ENCODE assay signal across 9 mouse cellular contexts in the genomic region with DNA sequence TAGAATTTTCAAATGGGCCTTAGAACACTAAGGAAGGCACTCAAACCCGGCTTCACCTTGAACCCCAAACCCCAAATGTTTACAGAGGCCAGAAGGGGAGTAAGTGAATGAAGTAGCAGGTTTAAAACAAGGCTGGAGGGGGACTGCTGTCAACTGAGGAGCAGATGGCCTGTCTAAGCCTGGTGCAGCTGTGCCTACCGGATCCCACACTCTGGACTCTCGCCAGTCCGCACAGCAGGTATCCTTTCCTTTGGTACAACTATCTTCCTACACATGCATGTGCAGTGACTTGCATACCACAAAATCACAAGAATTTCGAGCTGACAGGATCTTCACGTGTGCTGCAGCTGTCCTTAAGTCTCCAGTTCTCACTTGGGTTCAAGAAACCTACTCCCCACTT. TPM values are rescaled to one million over a fixed set of nuclear protein-coding genes. Genes with fewer than 3 reads are reported as not detected.
DNase-seq lines count a peak whose midpoint lies in the region; ATAC-seq and TF ChIP-seq lines count a peak whose summit lies in the region.
"Had no signal": no experiment of that assay in that cellular context is flagged by ENCODE, and none has a peak within 500 bp of the region (broad histone marks: within the 10 kb centered on the region; RNA-seq: fewer than 3 reads in every experiment).

No protein-coding gene starts in this region.

- H3K36me3 ChIP-seq in kidney, embryonic 14.5 days (ENCODE audit: control insufficient read depth, insufficient read depth, low read length), result peaks cover 37% of the 10 kb centered on the region
- peaks cover 35% of the 10 kb centered on the region for H3K36me3 ChIP-seq in embryonic facial prominence, embryonic 14.5 days (ENCODE audit: control insufficient read depth, insufficient read depth, low read length)
- peaks cover 24% of the 10 kb centered on the region for H3K36me3 ChIP-seq in intestine, postnatal 0 days (ENCODE audit: control insufficient read depth, insufficient read depth)
- H3K36me3 ChIP-seq in neural tube, embryonic 12.5 days, result peaks cover 33% of the 10 kb centered on the region

- no peak for DNase-seq in kidney, adult 8-10 months
- DNase-seq in embryonic facial prominence, embryonic 14.5 days (ENCODE audit: low spot score), result peak; percentile 13
- DNase-seq in layer of hippocampus, postnatal 36 days, result no peak
- DNase-seq in thymus, adult 18-20 months, result no peak

- no peaks in the 10 kb centered on the region for H3K9me3 ChIP-seq in kidney, embryonic 14.5 days (ENCODE audit: control insufficient read depth, low read length)
- H3K9me3 ChIP-seq in embryonic facial prominence, embryonic 14.5 days (ENCODE audit: control insufficient read depth, low read length), result no peaks in the 10 kb centered on the region
- H3K9me3 ChIP-seq in intestine, postnatal 0 days (ENCODE audit: control insufficient read depth), result no peaks in the 10 kb centered on the region
- no peaks in the 10 kb centered on the region for H3K9me3 ChIP-seq in neural tube, embryonic 12.5 days
- H3K9me3 ChIP-seq: megakaryocyte, embryonic 14.5 days had no signal

- 83% methylated on average over 6 of the region's 6 CpGs for WGBS in kidney, embryonic 14.5 days
- WGBS in embryonic facial prominence, embryonic 14.5 days, result 56% methylated on average over 6 of the region's 6 CpGs
- WGBS in intestine, postnatal 0 days, result 70% methylated on average over 6 of the region's 6 CpGs
- WGBS in neural tube, embryonic 12.5 days, result 60% methylated on average over 6 of the region's 6 CpGs

- H3K9ac ChIP-seq in kidney, embryonic 14.5 days (ENCODE audit: low read depth, low read length), result no peak overlapping the region
- peak overlapping the region; percentile 89 for H3K9ac ChIP-seq in embryonic facial prominence, embryonic 14.5 days (ENCODE audit: low read depth, low read length)
- H3K9ac ChIP-seq in intestine, postnatal 0 days (ENCODE audit: low read depth, low read length), result peak overlapping the region; percentile 23; the same call in 1 of the 2 replicates
- 0 out of 2 replicates have a peak overlapping the region, but pooled peaks have one; percentile 79 for H3K9ac ChIP-seq in neural tube, embryonic 12.5 days

- TF ChIP-seq CTCF in intestine, postnatal 0 days (IDR thresholded peaks at IDR 0.05; ENCODE audit: low read depth), result no peak

- H3K27ac ChIP-seq in kidney, embryonic 14.5 days (ENCODE audit: low read depth, low read length), result no peak overlapping the region
- H3K27ac ChIP-seq in embryonic facial prominence, embryonic 14.5 days (replicated peaks; ENCODE audit: low read depth, low read length), result no peak overlapping the region
- H3K27ac ChIP-seq in intestine, postnatal 0 days (ENCODE audit: low read depth, low read length), result no peak overlapping the region
- H3K27ac ChIP-seq in neural tube, embryonic 12.5 days, result no peak overlapping the region

- H3K4me1 ChIP-seq in kidney, embryonic 14.5 days (ENCODE audit: control insufficient read depth, insufficient read depth, low read length), result peaks cover 22% of the 10 kb centered on the region
- H3K4me1 ChIP-seq in embryonic facial prominence, embryonic 14.5 days (ENCODE audit: control insufficient read depth, insufficient read depth, low read length), result peaks cover 23% of the 10 kb centered on the region
- 0 out of 2 replicates have a peak, but pooled peaks cover 2% of the 10 kb centered on the region for H3K4me1 ChIP-seq in intestine, postnatal 0 days (replicated peaks; ENCODE audit: control insufficient read depth, insufficient read depth, low read length)
- peaks cover 40% of the 10 kb centered on the region for H3K4me1 ChIP-seq in neural tube, embryonic 12.5 days

- H3K4me3 ChIP-seq in kidney, embryonic 14.5 days (ENCODE audit: low read length), result peak overlapping the region; percentile 3; the same call in 1 of the 2 replicates
- peak overlapping the region; percentile 66; the same call in 1 of the 2 replicates for H3K4me3 ChIP-seq in embryonic facial prominence, embryonic 14.5 days (ENCODE audit: low read depth, low read length)
- H3K4me3 ChIP-seq in intestine, postnatal 0 days (ENCODE audit: low read depth, low read length), result no peak overlapping the region
- H3K4me3 ChIP-seq in neural tube, embryonic 12.5 days, result peak overlapping the region; percentile 63; the same call in 1 of the 2 replicates

- H3K4me2 ChIP-seq in kidney, embryonic 14.5 days (replicated peaks; ENCODE audit: low read depth, low read length), result peak overlapping the region; percentile 71
- peak overlapping the region; percentile 89 for H3K4me2 ChIP-seq in embryonic facial prominence, embryonic 14.5 days (ENCODE audit: low read depth, low read length)
- H3K4me2 ChIP-seq in intestine, postnatal 0 days (replicated peaks; ENCODE audit: low read depth), result peak overlapping the region; percentile 76; the same call in 1 of the 2 replicates
- H3K4me2 ChIP-seq in neural tube, embryonic 12.5 days (replicated peaks), result peak overlapping the region; percentile 90

- no peak for ATAC-seq in kidney, embryonic 14.5 days (ENCODE audit: low FRiP score, low TSS enrichment)
- no peak for ATAC-seq in embryonic facial prominence, embryonic 14.5 days (ENCODE audit: low read depth)
- no peak for ATAC-seq in intestine, postnatal 0 days
- no peak for ATAC-seq in neural tube, embryonic 12.5 days (ENCODE audit: low FRiP score, low read depth)
- no peak for ATAC-seq in frontal cortex, adult (ENCODE audit: low TSS enrichment)

- H3K27me3 ChIP-seq in kidney, embryonic 14.5 days (ENCODE audit: control insufficient read depth, insufficient read depth, low read length), result peaks cover 5% of the 10 kb centered on the region; the same call in 1 of the 2 replicates
- peaks cover 6% of the 10 kb centered on the region for H3K27me3 ChIP-seq in embryonic facial prominence, embryonic 14.5 days (replicated peaks; ENCODE audit: control insufficient read depth, insufficient read depth, low read length)
- peaks cover 2% of the 10 kb centered on the region; the same call in 1 of the 2 replicates for H3K27me3 ChIP-seq in intestine, postnatal 0 days (replicated peaks; ENCODE audit: control insufficient read depth, insufficient read depth, low read length)
- peaks cover 6% of the 10 kb centered on the region for H3K27me3 ChIP-seq in neural tube, embryonic 12.5 days (replicated peaks)

RNA-seq across cellular contexts. Expression of a gene that starts 1.6 kb away (rescaled TPM):
- polyA plus RNA-seq in kidney, embryonic 14.5 days (2014; fragmentation: Nextera tagmentation; extraction: Ambion mirVana), result 18.4 and 20.1 TPM in 2 replicates
- polyA plus RNA-seq in embryonic facial prominence, embryonic 14.5 days (2014; fragmentation: Nextera tagmentation; extraction: Ambion mirVana), result 12.4 and 15.7 TPM in 2 replicates
- polyA plus RNA-seq in intestine, postnatal 0 days (2015; fragmentation: Nextera tagmentation; extraction: Ambion mirVana), result 7.4 and 7.9 TPM in 2 replicates
- 32.1 and 32.6 TPM in 2 replicates for polyA plus RNA-seq in neural tube, embryonic 12.5 days (2016; fragmentation: Nextera tagmentation; extraction: Ambion mirVana)
- total RNA-seq in layer of hippocampus, postnatal 36 days (2021), result 10 to 100 TPM; 15.1 to 15.2 TPM

RNA-seq across cellular contexts. Expression of a gene that starts 1.8 kb away (rescaled TPM):
- 175 and 217 TPM in 2 replicates for polyA plus RNA-seq in kidney, embryonic 14.5 days (2014; fragmentation: Nextera tagmentation; extraction: Ambion mirVana)
- 147 and 164 TPM in 2 replicates for polyA plus RNA-seq in embryonic facial prominence, embryonic 14.5 days (2014; fragmentation: Nextera tagmentation; extraction: Ambion mirVana)
- polyA plus RNA-seq in intestine, postnatal 0 days (2015; fragmentation: Nextera tagmentation; extraction: Ambion mirVana), result 173 and 182 TPM in 2 replicates
- 179 and 194 TPM in 2 replicates for polyA plus RNA-seq in neural tube, embryonic 12.5 days (2016; fragmentation: Nextera tagmentation; extraction: Ambion mirVana)
- 10 to 100 TPM; 66.5 to 66.6 TPM for total RNA-seq in layer of hippocampus, postnatal 36 days (2021)

RNA-seq across cellular contexts. Expression of a gene that starts 4.0 kb away (rescaled TPM):
- 1.4 and 3.2 TPM in 2 replicates for polyA plus RNA-seq in kidney, embryonic 14.5 days (2014; fragmentation: Nextera tagmentation; extraction: Ambion mirVana)
- 1.7 and 2.0 TPM in 2 replicates for polyA plus RNA-seq in embryonic facial prominence, embryonic 14.5 days (2014; fragmentation: Nextera tagmentation; extraction: Ambion mirVana)
- polyA plus RNA-seq in intestine, postnatal 0 days (2015; fragmentation: Nextera tagmentation; extraction: Ambion mirVana), result 1.3 and 1.4 TPM in 2 replicates
- polyA plus RNA-seq in neural tube, embryonic 12.5 days (2016; fragmentation: Nextera tagmentation; extraction: Ambion mirVana), result 5.6 and 5.8 TPM in 2 replicates
- 10 to 100 TPM; 21.4 to 21.8 TPM for total RNA-seq in layer of hippocampus, postnatal 36 days (2021)

RNA-seq across cellular contexts. Expression of a gene that starts 18.3 kb away (rescaled TPM):
- polyA plus RNA-seq in kidney, embryonic 14.5 days (2014; fragmentation: Nextera tagmentation; extraction: Ambion mirVana), result 16.4 and 17.6 TPM in 2 replicates
- polyA plus RNA-seq in embryonic facial prominence, embryonic 14.5 days (2014; fragmentation: Nextera tagmentation; extraction: Ambion mirVana), result 15.6 and 17.1 TPM in 2 replicates
- 7.8 and 7.9 TPM in 2 replicates for polyA plus RNA-seq in intestine, postnatal 0 days (2015; fragmentation: Nextera tagmentation; extraction: Ambion mirVana)
- polyA plus RNA-seq in neural tube, embryonic 12.5 days (2016; fragmentation: Nextera tagmentation; extraction: Ambion mirVana), result 51.3 and 58.6 TPM in 2 replicates
- 100 to 1,000 TPM; 111 to 119 TPM for total RNA-seq in layer of hippocampus, postnatal 36 days (2021)

RNA-seq across cellular contexts. Expression of a gene that starts 47.2 kb away (rescaled TPM):
- 56.7 and 59.7 TPM in 2 replicates for polyA plus RNA-seq in kidney, embryonic 14.5 days (2014; fragmentation: Nextera tagmentation; extraction: Ambion mirVana)
- 68.9 and 73.3 TPM in 2 replicates for polyA plus RNA-seq in embryonic facial prominence, embryonic 14.5 days (2014; fragmentation: Nextera tagmentation; extraction: Ambion mirVana)
- 19.4 and 24.8 TPM in 2 replicates for polyA plus RNA-seq in intestine, postnatal 0 days (2015; fragmentation: Nextera tagmentation; extraction: Ambion mirVana)
- polyA plus RNA-seq in neural tube, embryonic 12.5 days (2016; fragmentation: Nextera tagmentation; extraction: Ambion mirVana), result 87.1 and 93.0 TPM in 2 replicates
- total RNA-seq in layer of hippocampus, postnatal 36 days (2021), result 100 to 1,000 TPM; 537 to 553 TPM
